Comparison of ENCODE assay signal across 1 mouse cellular context in the genomic region with DNA sequence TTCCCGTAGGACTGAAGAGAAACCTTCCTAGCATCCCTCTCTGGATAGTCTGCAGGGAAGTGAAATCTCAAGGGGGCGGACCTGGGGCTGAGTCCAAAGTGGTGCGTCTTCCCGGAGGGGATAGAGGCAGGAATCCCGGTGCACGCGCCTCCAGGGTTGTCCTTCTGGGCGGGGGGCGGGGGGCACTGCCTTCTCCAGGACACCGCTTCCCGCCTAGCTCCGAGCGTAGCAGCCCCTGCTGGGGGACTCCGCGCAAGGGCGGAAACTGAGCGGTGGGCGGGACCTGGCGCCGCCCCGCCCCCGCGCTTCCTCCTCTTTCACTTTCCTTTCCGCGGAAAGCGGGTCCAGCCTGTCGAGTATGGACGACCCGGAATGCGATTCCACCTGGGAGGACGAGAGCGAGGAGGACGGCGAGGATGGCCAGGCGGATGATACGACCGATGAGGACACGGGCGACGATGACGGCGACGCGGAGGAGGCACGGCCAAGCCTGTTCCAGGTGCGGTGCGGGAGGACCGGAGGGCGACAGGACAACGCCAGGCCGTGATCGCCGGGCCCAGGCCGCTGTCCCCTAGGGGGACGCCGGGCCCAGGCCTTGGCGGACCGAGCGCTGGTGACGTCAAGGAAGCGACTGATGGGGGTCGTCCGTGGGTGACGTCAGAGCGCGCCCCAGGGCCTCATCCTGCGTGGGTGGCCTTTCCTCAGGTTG.
TF ChIP-seq lines count a peak whose summit lies in the region.

A gene (plus strand): TSS at position 123 of the 709 bp plus-strand sequence.

TF ChIP-seq in CH12.LX, 34 proteins besides CTCF, POLR2A, EP300 and RAD21 (continued from another document):
- TF ChIP-seq MYC (IDR thresholded peaks at IDR 0.05; ENCODE audit: low read depth, low read length): no peak
- no peak for TF ChIP-seq ZNF384 (IDR thresholded peaks at IDR 0.05; ENCODE audit: low read depth, low read length)
- TF ChIP-seq TCF12 (IDR thresholded peaks at IDR 0.05; ENCODE audit: low read depth, low read length): peak; percentile 30; the same call in 1 of the 2 replicates
- peak; percentile 67 for TF ChIP-seq HCFC1 (IDR thresholded peaks at IDR 0.05; ENCODE audit: low read depth, low read length)
- TF ChIP-seq ETS1 (conservative IDR thresholded peaks at IDR 0.05; ENCODE audit: low read depth, low read length): 0 out of 2 replicates have a peak, but pooled peaks have one; percentile 9
- TF ChIP-seq UBTF (IDR thresholded peaks at IDR 0.05; ENCODE audit: low read depth, low read length): 0 out of 2 replicates have a peak, but pooled peaks have one; percentile 45
- TF ChIP-seq KAT2A (IDR thresholded peaks at IDR 0.05; ENCODE audit: insufficient replicate concordance, low read length): 0 out of 2 replicates have a peak, but pooled peaks have one; percentile 43
- TF ChIP-seq ZC3H11A (IDR thresholded peaks at IDR 0.05; ENCODE audit: low read depth, low read length): no peak
